Mouse (Mus musculus): ENCODE measurements at regions not wholly inside any gene's neighbourhood (a gene's known extent, or its start where the extent isn't known, plus 50 kb on each side); places are given as distances from the start of the nearest gene placed in this dataset.

DNA sequence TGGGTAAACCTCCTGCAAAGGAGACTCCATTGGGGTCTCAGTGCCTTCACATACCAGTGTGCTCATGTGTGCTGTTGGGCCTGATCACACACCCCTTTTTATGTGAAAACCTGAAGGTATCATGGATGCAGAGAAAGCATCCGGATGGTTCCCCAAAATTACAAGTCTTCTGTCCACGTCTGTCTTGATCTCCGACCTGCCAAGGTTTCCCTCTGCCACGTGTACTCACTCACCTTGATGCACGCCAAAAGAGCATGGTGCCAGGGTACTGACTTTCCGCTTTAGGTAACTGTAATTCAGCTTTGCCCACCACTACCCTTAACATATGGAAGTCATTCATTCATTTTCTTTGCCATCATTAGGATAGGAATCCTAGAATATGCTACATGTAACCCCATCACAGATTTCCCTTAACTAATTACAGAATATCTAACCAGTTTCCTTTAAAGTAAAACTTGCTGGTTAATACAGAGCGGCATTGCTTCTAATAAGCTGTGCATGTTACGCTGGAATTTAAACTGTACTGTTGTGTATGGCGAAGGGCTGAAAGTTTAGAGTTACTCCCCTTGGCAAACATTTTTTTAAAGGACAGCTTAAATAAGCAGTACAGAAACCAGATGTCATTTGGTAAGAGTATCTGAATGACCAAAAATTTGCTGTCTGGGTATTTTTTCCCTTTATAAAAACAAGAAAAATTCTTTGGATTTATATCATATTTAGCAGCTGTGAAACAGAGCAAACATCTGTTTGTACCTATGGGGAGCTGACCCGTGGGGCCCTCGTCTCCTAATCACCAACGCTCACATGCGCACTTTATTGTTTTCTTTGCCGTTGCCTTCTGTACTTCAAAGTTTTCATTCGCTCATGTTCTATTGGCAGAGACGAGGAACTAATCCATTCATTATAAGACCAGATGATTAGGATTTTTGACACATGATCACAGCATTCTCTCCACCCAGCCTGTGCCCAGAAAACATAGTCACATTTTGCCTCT lies 131.4 kb upstream of the Gm15217 start:
- no peak for TF ChIP-seq CTCF (IDR thresholded peaks at IDR 0.05; ENCODE audit: low read depth)
- no peak for TF ChIP-seq EP300 (IDR thresholded peaks at IDR 0.05; ENCODE audit: low read depth)
